Mouse (Mus musculus) liver, adult 2 months (tissue): ENCODE data around the gene Ykt6.
"Not testable (repeated sequence)": the region's sequence is repeated elsewhere in the genome, so short reads cannot be mapped to it uniquely, and the experiment has no call there.

Experiments used
- CTCF ChIP-seq: fragments of 200-500 bp; IDR thresholded peaks from 2 replicates; pipeline ENCODE4 v1.5.1; 2011; ENCODE audit warnings: low read depth, low read length, control low read depth
- POLR2A ChIP-seq: fragments of 200-500 bp; IDR thresholded peaks from 2 replicates; pipeline ENCODE4 v1.6.1; 2011; ENCODE audit warnings: low read length, control low read depth; ENCODE audit not compliant: insufficient read depth; ENCODE audit errors: extremely low read depth

- TF ChIP-seq CTCF, POLR2A: not testable (repeated sequence)
Observed at GRCm38 (mm10) chr11:6010751-6011482, 55.4 kb downstream of the Ykt6 start.
